Comparison of ENCODE assay signal across 18 mouse cellular contexts in genomic region chr15:86508406-86509176, GRCm38 (mm10).
DNase-seq lines count a peak whose midpoint lies in the region; ATAC-seq and TF ChIP-seq lines count a peak whose summit lies in the region.
"Had no signal": no experiment of that assay in that cellular context is flagged by ENCODE, and none has a peak within 500 bp of the region (broad histone marks: within the 10 kb centered on the region; RNA-seq: fewer than 3 reads in every experiment).

No protein-coding gene starts in this region.

- no peak for ATAC-seq in hindbrain, embryonic 14.5 days (ENCODE audit: low FRiP score)
- ATAC-seq in hindbrain, embryonic 12.5 days (ENCODE audit: low FRiP score), result no peak
- ATAC-seq in midbrain, embryonic 14.5 days (ENCODE audit: low FRiP score, low TSS enrichment), result no peak
- ATAC-seq: CD4-positive, CD25-positive, alpha-beta regulatory T cell, adult 4 months; intestine, embryonic 15.5 days; liver, embryonic 12.5 days had no signal

- no peak overlapping the region for H3K4me3 ChIP-seq in hindbrain, embryonic 14.5 days (replicated peaks; ENCODE audit: low read length)
- H3K4me3 ChIP-seq in hindbrain, embryonic 12.5 days, result no peak overlapping the region
- no peak overlapping the region for H3K4me3 ChIP-seq in midbrain, embryonic 14.5 days (replicated peaks; ENCODE audit: low read depth, low read length)
- no peak overlapping the region for H3K4me3 ChIP-seq in gastrocnemius, adult 2 months
- H3K4me3 ChIP-seq: intestine, embryonic 15.5 days; liver, embryonic 12.5 days; lung, embryonic 15.5 days had no signal

- H3K27me3 ChIP-seq in hindbrain, embryonic 14.5 days (ENCODE audit: control insufficient read depth, insufficient read depth, low read length), result no peaks in the 10 kb centered on the region
- H3K27me3 ChIP-seq in hindbrain, embryonic 12.5 days, result no peaks in the 10 kb centered on the region
- no peaks in the 10 kb centered on the region for H3K27me3 ChIP-seq in midbrain, embryonic 14.5 days (ENCODE audit: control insufficient read depth, insufficient read depth, low read length)
- H3K27me3 ChIP-seq: intestine, embryonic 15.5 days; liver, embryonic 12.5 days; lung, embryonic 15.5 days had no signal

- no peak overlapping the region for H3K4me2 ChIP-seq in hindbrain, embryonic 14.5 days (replicated peaks)
- H3K4me2 ChIP-seq in hindbrain, embryonic 12.5 days (replicated peaks), result no peak overlapping the region
- H3K4me2 ChIP-seq in midbrain, embryonic 14.5 days (ENCODE audit: low read length), result no peak overlapping the region
- H3K4me2 ChIP-seq: intestine, embryonic 15.5 days; liver, embryonic 12.5 days; lung, embryonic 15.5 days had no signal

- no peak overlapping the region for H3K27ac ChIP-seq in hindbrain, embryonic 14.5 days
- no peak overlapping the region for H3K27ac ChIP-seq in hindbrain, embryonic 12.5 days
- H3K27ac ChIP-seq in midbrain, embryonic 14.5 days (replicated peaks; ENCODE audit: low read depth, low read length), result no peak overlapping the region
- H3K27ac ChIP-seq in gastrocnemius, adult 2 months, result no peak overlapping the region
- H3K27ac ChIP-seq: intestine, embryonic 15.5 days; liver, embryonic 12.5 days; lung, embryonic 15.5 days had no signal

- peaks cover 16% of the 10 kb centered on the region for H3K4me1 ChIP-seq in hindbrain, embryonic 14.5 days (replicated peaks; ENCODE audit: control insufficient read depth, insufficient read depth, low read length)
- H3K4me1 ChIP-seq in hindbrain, embryonic 12.5 days, result peaks cover 13% of the 10 kb centered on the region; the same call in 1 of the 2 replicates
- H3K4me1 ChIP-seq in midbrain, embryonic 14.5 days (ENCODE audit: control insufficient read depth, insufficient read depth, low read length), result peaks cover 7% of the 10 kb centered on the region; the same call in 1 of the 2 replicates
- H3K4me1 ChIP-seq: intestine, embryonic 15.5 days; liver, embryonic 12.5 days; lung, embryonic 15.5 days had no signal

- peak; percentile 53 for DNase-seq in hindbrain, embryonic 14.5 days (ENCODE audit: low spot score)
- peak; percentile 25 for DNase-seq in Muller cell, postnatal 12 days (ENCODE audit: inconsistent ontology term)
- DNase-seq in brain, embryonic 14.5 days (ENCODE audit: low read depth), result peak; percentile 54
- peak; percentile 64 for DNase-seq in midbrain, embryonic 14.5 days
- DNase-seq in cerebellum, postnatal 10 days, result no peak
- no peak for DNase-seq in gastrocnemius, adult 2 months
- DNase-seq in thymus, adult 18-20 months, result no peak
- DNase-seq: adrenal gland, postnatal 14 days; cerebellum, adult 9-11 months; kidney, postnatal 10 days; left cerebral cortex, postnatal 4 days; right cerebral cortex, postnatal 4 days; thymus, postnatal 14 days had no signal

- intact Hi-C loops in gastrocnemius, adult 2 months (cut with DNase I), result no loop called here

- H3K9ac ChIP-seq in hindbrain, embryonic 14.5 days, result no peak overlapping the region
- H3K9ac ChIP-seq in hindbrain, embryonic 12.5 days, result no peak overlapping the region
- no peak overlapping the region for H3K9ac ChIP-seq in midbrain, embryonic 14.5 days (replicated peaks; ENCODE audit: low read length)
- H3K9ac ChIP-seq: intestine, embryonic 15.5 days; liver, embryonic 12.5 days; lung, embryonic 15.5 days had no signal

- H3K9me3 ChIP-seq in hindbrain, embryonic 14.5 days (ENCODE audit: control insufficient read depth, low read length), result no peaks in the 10 kb centered on the region
- H3K9me3 ChIP-seq in hindbrain, embryonic 12.5 days (replicated peaks), result no peaks in the 10 kb centered on the region
- no peaks in the 10 kb centered on the region for H3K9me3 ChIP-seq in midbrain, embryonic 14.5 days (ENCODE audit: control insufficient read depth, low read length)
- H3K9me3 ChIP-seq: intestine, embryonic 15.5 days; liver, embryonic 12.5 days; lung, embryonic 15.5 days had no signal

- TF ChIP-seq POLR2A in brain, embryonic 14.5 days (IDR thresholded peaks at IDR 0.05; ENCODE audit: borderline replicate concordance, extremely low read depth, insufficient read depth, insufficient read length, poor library complexity, severe bottlenecking), result no peak

- WGBS in hindbrain, embryonic 14.5 days, result 61% methylated on average over 7 of the region's 7 CpGs
- WGBS in hindbrain, embryonic 12.5 days, result 72% methylated on average over 7 of the region's 7 CpGs
- 58% methylated on average over 7 of the region's 7 CpGs for WGBS in midbrain, embryonic 14.5 days

- no peak for TF ChIP-seq CTCF in brain, embryonic 14.5 days (IDR thresholded peaks at IDR 0.05; ENCODE audit: borderline replicate concordance, extremely low read depth, insufficient read depth, insufficient read length)
- no peak for TF ChIP-seq CTCF in gastrocnemius, adult 2 months (IDR thresholded peaks at IDR 0.05)

- no peaks in the 10 kb centered on the region for H3K36me3 ChIP-seq in hindbrain, embryonic 14.5 days (replicated peaks; ENCODE audit: control insufficient read depth, insufficient read depth)
- H3K36me3 ChIP-seq in hindbrain, embryonic 12.5 days, result no peaks in the 10 kb centered on the region
- no peaks in the 10 kb centered on the region for H3K36me3 ChIP-seq in midbrain, embryonic 14.5 days (ENCODE audit: control insufficient read depth, insufficient read depth, low read length)
- H3K36me3 ChIP-seq: intestine, embryonic 15.5 days; liver, embryonic 12.5 days; lung, embryonic 15.5 days had no signal

Comparison
In these comparisons a context has a peak if more than half of its experiments do, and no peak if none do; other contexts are left out.
1. DNase-seq: peak in hindbrain, embryonic 14.5 days (single experiment), Muller cell, postnatal 12 days (single experiment), brain, embryonic 14.5 days (single experiment) and midbrain, embryonic 14.5 days (single experiment); none in cerebellum, postnatal 10 days (0 of 2), gastrocnemius, adult 2 months (single experiment) and thymus, adult 18-20 months (0 of 2).